Mouse (Mus musculus) ES-E14 (cell line): ENCODE measurements at regions not wholly inside any gene's neighbourhood (a gene's known extent, or its start where the extent isn't known, plus 50 kb on each side); places are given as distances from the start of the nearest gene placed in this dataset.

Source experiments
- HCFC1 ChIP-seq: IDR thresholded peaks from 2 replicates; pipeline ENCODE4 v1.6.1; 2012; ENCODE audit warnings: low read length, inconsistent platforms, borderline replicate concordance; ENCODE audit not compliant: insufficient read depth
- MAFK ChIP-seq: IDR thresholded peaks from 2 replicates; pipeline ENCODE4 v1.6.1; 2014; ENCODE audit warnings: mild to moderate bottlenecking, low read depth, low read length, inconsistent platforms; ENCODE audit not compliant: insufficient read depth
- ZC3H11A ChIP-seq: IDR thresholded peaks from 2 replicates; pipeline ENCODE4 v1.6.1; 2012; ENCODE audit warnings: low read depth, mild to moderate bottlenecking, inconsistent platforms, low read length, borderline replicate concordance
- ZNF384 ChIP-seq: IDR thresholded peaks from 2 replicates; pipeline ENCODE4 v1.6.1; 2012; ENCODE audit warnings: low read depth, low read length, inconsistent platforms

DNA sequence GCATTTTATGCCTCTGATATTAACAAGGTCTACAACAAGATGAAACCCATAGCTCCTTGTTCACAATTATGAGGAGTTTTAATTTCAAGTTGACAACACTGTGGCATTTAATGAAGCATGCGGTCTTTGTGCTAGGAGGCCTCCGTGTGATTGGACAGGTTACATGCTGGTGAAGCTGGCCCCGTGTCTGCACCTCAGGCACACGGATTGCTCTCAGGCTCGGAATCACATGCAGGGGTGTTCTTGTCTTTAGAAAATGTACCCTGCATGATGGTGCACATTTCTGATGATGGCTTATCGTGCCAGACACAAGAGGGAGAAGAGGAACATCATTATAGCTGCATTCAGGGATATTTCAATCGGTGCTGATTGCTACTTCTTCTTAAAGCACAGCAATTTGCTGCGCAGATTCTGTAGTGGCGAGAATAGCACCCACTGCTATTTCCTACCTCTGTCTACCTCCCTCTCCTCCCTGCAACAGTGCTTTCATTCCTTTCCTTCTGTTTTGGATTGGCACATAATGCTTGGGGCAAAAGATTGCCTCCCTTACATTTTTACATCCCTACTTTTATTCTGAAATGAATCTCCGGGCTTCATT lies 454.9 kb upstream of the Tle4 start:
- no peak for TF ChIP-seq MAFK
- no peak for TF ChIP-seq ZC3H11A
- TF ChIP-seq HCFC1: no peak
- TF ChIP-seq ZNF384: no peak
